9 mouse cellular contexts compared by ENCODE assay signal in the genomic region with DNA sequence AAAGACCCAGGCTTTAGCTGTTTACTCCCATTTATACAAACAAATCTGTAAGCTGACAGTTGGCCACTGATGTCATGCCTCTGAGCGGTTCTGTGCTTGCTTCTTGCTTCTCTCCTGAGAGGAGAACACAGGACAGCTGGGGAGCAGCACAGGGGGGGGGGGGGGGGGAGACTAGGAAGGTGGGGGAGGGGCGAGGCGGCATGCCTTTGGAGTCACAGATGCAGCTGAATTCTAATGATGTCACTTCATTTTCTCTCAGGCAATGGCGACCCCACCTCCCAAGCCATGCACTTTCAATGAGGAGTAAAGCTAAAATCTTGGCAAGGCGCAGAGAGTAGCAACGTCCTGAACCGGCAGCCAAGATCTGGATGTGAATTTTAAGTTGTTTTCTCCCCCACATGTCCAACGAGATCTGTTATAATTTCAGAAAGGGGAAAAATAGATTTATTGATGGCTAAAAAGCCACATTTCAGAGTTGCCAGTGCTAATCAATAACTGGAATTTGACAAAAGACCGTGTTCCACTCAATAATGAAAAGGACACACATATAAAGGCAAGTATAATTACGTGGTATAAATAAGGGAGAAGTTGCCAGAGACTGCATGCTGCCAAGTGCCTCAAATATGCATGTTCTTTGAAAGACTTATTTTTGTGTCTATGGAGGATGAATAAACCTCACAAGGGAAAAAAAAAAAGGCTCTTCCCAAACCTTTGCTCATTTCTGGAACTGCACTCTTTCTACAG.
DNase-seq lines count a peak whose midpoint lies in the region; ATAC-seq and TF ChIP-seq lines count a peak whose summit lies in the region.
"Had no signal": no experiment of that assay in that cellular context is flagged by ENCODE, and none has a peak within 500 bp of the region (broad histone marks: within the 10 kb centered on the region; RNA-seq: fewer than 3 reads in every experiment).

No protein-coding gene starts in this region.

- DNase-seq in frontal cortex, postnatal 25 days (ENCODE audit: low spot score in 2 of 2): no peak
- peak; percentile 11 for DNase-seq in thymus, postnatal 4 days
- no peak for DNase-seq in thymus, adult 2 months
- peak; percentile 28 for DNase-seq in mesoderm, embryonic 11.5 days (ENCODE audit: low read depth, low spot score)
- DNase-seq in urinary bladder, postnatal 36 days (ENCODE audit: low spot score in 2 of 2): no peak
- DNase-seq in cerebellum, adult 9-11 months: no peak

- ATAC-seq in frontal cortex, adult (ENCODE audit: low TSS enrichment): peak; percentile 60
- ATAC-seq in inflammation-experienced regulatory T-cells, adult 6 months: no peak

- no peak for TF ChIP-seq POLR2A in thymus, adult 2 months (IDR thresholded peaks at IDR 0.05; ENCODE audit: control insufficient read depth, extremely low read depth, insufficient read depth, low read length, poor library complexity)

- no peaks in the 10 kb centered on the region for H3K4me1 ChIP-seq in thymus, adult 2 months (replicated peaks; ENCODE audit: control insufficient read depth, insufficient read depth, low read length)

- no peak for TF ChIP-seq CTCF in thymus, adult 2 months (IDR thresholded peaks at IDR 0.05; ENCODE audit: borderline replicate concordance, control insufficient read depth, extremely low read depth, insufficient read depth, low read length, poor library complexity)

- no peak overlapping the region for H3K27ac ChIP-seq in thymus, adult 2 months (ENCODE audit: control insufficient read depth, insufficient read depth, low read length)
- H3K27ac ChIP-seq: limb, embryonic 12.5 days had no signal

- H3K4me3 ChIP-seq in thymus, adult 2 months (ENCODE audit: control insufficient read depth, insufficient read depth, low read length): no peak overlapping the region
- H3K4me3 ChIP-seq: limb, embryonic 12.5 days had no signal

- no peaks in the 10 kb centered on the region for H3K27me3 ChIP-seq in thymus, adult 2 months (ENCODE audit: control insufficient read depth, insufficient read depth, low read length)
- H3K27me3 ChIP-seq: limb, embryonic 12.5 days had no signal

- H3K36me3 ChIP-seq in thymus, adult 2 months (ENCODE audit: control insufficient read depth, insufficient read depth, low read length): no peaks in the 10 kb centered on the region
- H3K36me3 ChIP-seq: limb, embryonic 12.5 days had no signal

- 88% methylated on average over 10 of the region's 10 CpGs for WGBS in thymus, adult 2 months

Comparison
In these comparisons a context has a peak if more than half of its experiments do, and no peak if none do; other contexts are left out.
1. DNase-seq: peak in thymus, postnatal 4 days (single experiment) and mesoderm, embryonic 11.5 days (single experiment); none in frontal cortex, postnatal 25 days (0 of 2), thymus, adult 2 months (single experiment), urinary bladder, postnatal 36 days (0 of 2) and cerebellum, adult 9-11 months (single experiment).